In genomic region chr15:102503924-102504782, GRCm38 (mm10) we compare ENCODE assay signal across 1 mouse cellular context.
TF ChIP-seq lines count a peak whose summit lies in the region.

No protein-coding gene starts in this region.

TF ChIP-seq in MEL, 35 proteins besides CTCF, POLR2A, EP300 and RAD21:
- peak; percentile 53 for TF ChIP-seq POLR2AphosphoS2 (IDR thresholded peaks at IDR 0.05; ENCODE audit: low read length)
- no peak; the same call in 1 of the 2 replicates for TF ChIP-seq POLR2AphosphoS5 (IDR thresholded peaks at IDR 0.05; ENCODE audit: borderline replicate concordance, low read depth, low read length)
- TF ChIP-seq NRF1 (IDR thresholded peaks at IDR 0.05; ENCODE audit: insufficient read depth, low read depth, low read length, poor library complexity, severe bottlenecking): no peak
- TF ChIP-seq KAT2A (conservative IDR thresholded peaks at IDR 0.05; ENCODE audit: low read depth, low read length): peak; percentile 21; the same call in 1 of the 2 replicates
